Mouse (Mus musculus) hindbrain, embryonic 14.5 days (tissue): ENCODE data around the gene 1500009L16Rik. TPM values are rescaled to one million over a fixed set of nuclear protein-coding genes. Genes with fewer than 3 reads are reported as not detected.

Source experiments
- ATAC-seq: fragments of 200-750 bp; cut with Nextera tagmentation; 2 replicates; pipeline ENCODE4 v1.8.0; 2017; ENCODE audit warnings: moderate number of reproducible peaks, mild to moderate bottlenecking, moderate TSS enrichment, moderate library complexity; ENCODE audit not compliant: low FRiP score
- DNase-seq: peaks from one replicate; pipeline ENCODE4 v3.0.0-alpha.2; 2015; ENCODE audit warnings: low spot score
- H3K27ac ChIP-seq: fragments of 300-500 bp; sonication (generic); 2 replicates; pipeline ENCODE4 v1.5.1; 2014; ENCODE audit warnings: mild to moderate bottlenecking, moderate library complexity
- H3K27me3 ChIP-seq: fragments of 300-500 bp; sonication (generic); 2 replicates; pipeline ENCODE4 v1.6.1; 2014; ENCODE audit warnings: mild to moderate bottlenecking, low read length, mixed read lengths; ENCODE audit not compliant: control insufficient read depth, insufficient read depth
- H3K36me3 ChIP-seq: fragments of 300-500 bp; sonication (generic); replicated peaks from 2 replicates; pipeline ENCODE4 v1.6.1; 2014; ENCODE audit not compliant: control insufficient read depth, insufficient read depth
- H3K4me1 ChIP-seq: fragments of 300-500 bp; sonication (generic); replicated peaks from 2 replicates; pipeline ENCODE4 v1.6.1; 2014; ENCODE audit warnings: antibody characterized with exemption, low read length, mixed read lengths; ENCODE audit not compliant: control insufficient read depth, insufficient read depth
- H3K4me2 ChIP-seq: fragments of 300-500 bp; sonication (generic); replicated peaks from 2 replicates; pipeline ENCODE4 v1.6.1; 2014; ENCODE audit warnings: mild to moderate bottlenecking, moderate library complexity
- H3K4me3 ChIP-seq: fragments of 300-500 bp; sonication (generic); replicated peaks from 2 replicates; pipeline ENCODE4 v1.5.1; 2014; ENCODE audit warnings: mild to moderate bottlenecking, low read length
- H3K9ac ChIP-seq: fragments of 300-500 bp; sonication (generic); 2 replicates; pipeline ENCODE4 v1.6.1; 2014
- H3K9me3 ChIP-seq: fragments of 300-500 bp; sonication (generic); 2 replicates; pipeline ENCODE4 v1.6.1; 2016; ENCODE audit warnings: low read length; ENCODE audit not compliant: control insufficient read depth
- WGBS: fragments of 180-500 bp; shearing (Covaris S2); extraction: QIAGEN DNeasy Blood & Tissue Kit; methylation state at CpG from one replicate; pipeline ENCODE4 v1.1.7; 2014; 5-methylcytosine and 5-hydroxymethylcytosine counted together
- polyA plus RNA-seq: library from polyadenylated mRNA; unstranded; fragments of >200 nt; fragmentation: Nextera tagmentation; extraction: Ambion mirVana; gene quantifications from 2 replicates; pipeline ENCODE4 v1.2.1, GENCODE M21; 2014

1500009L16Rik gene
- polyA plus RNA-seq, 1 experiment from 2014 or later = 87.9 TPM

- Histone ChIP-seq H3K36me3 (no peaks in the 10 kb centered on the region), H3K9me3 (no peaks in the 10 kb centered on the region), H3K27ac (no peak overlapping the region), H3K27me3 (no peaks in the 10 kb centered on the region), H3K4me3 (peak overlapping the region; percentile 77), H3K9ac (peak overlapping the region; percentile 84), H3K4me2 (peak overlapping the region; percentile 88), H3K4me1 (no peaks in the 10 kb centered on the region)
- DNase-seq (peak; percentile 33), ATAC-seq (peak; percentile 75)
- 0% methylated on average over 23 of the region's 23 CpGs for WGBS
Observed at GRCm38 (mm10) chr10:83723055-83723454, 390 bp downstream of the 1500009L16Rik start.

GRCm38 (mm10) chr10:83724351-83725059 is 1.8 kb downstream of the 1500009L16Rik start:
- no peak for ATAC-seq
- Histone ChIP-seq H3K27ac (no peak overlapping the region), H3K9me3 (no peaks in the 10 kb centered on the region), H3K4me3 (no peak overlapping the region), H3K9ac (no peak overlapping the region), H3K36me3 (no peaks in the 10 kb centered on the region), H3K4me2 (no peak overlapping the region), H3K27me3 (no peaks in the 10 kb centered on the region), H3K4me1 (no peaks in the 10 kb centered on the region)
- WGBS = 86% methylated on average over 15 of the region's 15 CpGs
- no peak for DNase-seq

GRCm38 (mm10) chr10:83726164-83726563 is 3.5 kb downstream of the 1500009L16Rik start:
- ATAC-seq (no peak), DNase-seq (no peak)
- Histone ChIP-seq H3K4me3 (no peak overlapping the region), H3K4me2 (no peak overlapping the region), H3K36me3 (no peaks in the 10 kb centered on the region), H3K4me1 (no peaks in the 10 kb centered on the region), H3K9ac (no peak overlapping the region), H3K9me3 (no peaks in the 10 kb centered on the region), H3K27ac (no peak overlapping the region), H3K27me3 (no peaks in the 10 kb centered on the region)
- 72% methylated on average over 11 of the region's 11 CpGs for WGBS

GRCm38 (mm10) chr10:83727846-83728245 is 5.2 kb downstream of the 1500009L16Rik start:
- 84% methylated on average over 5 of the region's 5 CpGs for WGBS
- H3K4me1 ChIP-seq = no peaks in the 10 kb centered on the region
- no peak for DNase-seq
- no peak for ATAC-seq
- H3K27me3 ChIP-seq = no peaks in the 10 kb centered on the region
- H3K9me3 ChIP-seq = no peaks in the 10 kb centered on the region
- H3K4me2 ChIP-seq = no peak overlapping the region
- H3K9ac ChIP-seq = no peak overlapping the region
- no peak overlapping the region for H3K27ac ChIP-seq
- H3K4me3 ChIP-seq = no peak overlapping the region
- H3K36me3 ChIP-seq = no peaks in the 10 kb centered on the region

GRCm38 (mm10) chr10:83728529-83728928 is 5.9 kb downstream of the 1500009L16Rik start:
- ATAC-seq (no peak), DNase-seq (no peak)
- H3K36me3 ChIP-seq = no peaks in the 10 kb centered on the region
- no peaks in the 10 kb centered on the region for H3K27me3 ChIP-seq
- no peak overlapping the region for H3K27ac ChIP-seq
- no peaks in the 10 kb centered on the region for H3K9me3 ChIP-seq
- H3K9ac ChIP-seq = no peak overlapping the region
- H3K4me1 ChIP-seq = no peaks in the 10 kb centered on the region
- no peak overlapping the region for H3K4me2 ChIP-seq
- H3K4me3 ChIP-seq = no peak overlapping the region
- 79% methylated on average over 6 of the region's 6 CpGs for WGBS

GRCm38 (mm10) chr10:83729076-83729475 is 6.4 kb downstream of the 1500009L16Rik start:
- no peaks in the 10 kb centered on the region for H3K36me3 ChIP-seq
- WGBS = 77% methylated on average over 3 of the region's 3 CpGs

GRCm38 (mm10) chr10:83729492-83729891 is 6.8 kb downstream of the 1500009L16Rik start:
- H3K27ac ChIP-seq = no peak overlapping the region

More at GRCm38 (mm10) chr10:83729076-83729475, 6.4 kb downstream of the 1500009L16Rik start:
- H3K9ac ChIP-seq = no peak overlapping the region
- no peak for DNase-seq
- no peak overlapping the region for H3K27ac ChIP-seq
- H3K4me1 ChIP-seq = no peaks in the 10 kb centered on the region
- H3K27me3 ChIP-seq = no peaks in the 10 kb centered on the region
- H3K9me3 ChIP-seq = no peaks in the 10 kb centered on the region
- no peak overlapping the region for H3K4me3 ChIP-seq
- no peak overlapping the region for H3K4me2 ChIP-seq
- no peak for ATAC-seq

GRCm38 (mm10) chr10:83733725-83734124 is 11.1 kb downstream of the 1500009L16Rik start:
- DNase-seq (no peak), ATAC-seq (no peak)
- Histone ChIP-seq H3K4me2 (no peak overlapping the region), H3K27me3 (no peaks in the 10 kb centered on the region), H3K27ac (no peak overlapping the region), H3K4me1 (no peaks in the 10 kb centered on the region), H3K4me3 (no peak overlapping the region), H3K9me3 (no peaks in the 10 kb centered on the region), H3K36me3 (no peaks in the 10 kb centered on the region), H3K9ac (no peak overlapping the region)
- 90% methylated on average over 4 of the region's 4 CpGs for WGBS

More at GRCm38 (mm10) chr10:83729492-83729891, 6.8 kb downstream of the 1500009L16Rik start:
- no peak overlapping the region for H3K9ac ChIP-seq
- H3K4me2 ChIP-seq = no peak overlapping the region
- no peaks in the 10 kb centered on the region for H3K4me1 ChIP-seq
- no peaks in the 10 kb centered on the region for H3K36me3 ChIP-seq
- peak; percentile 86 for DNase-seq
- WGBS = 24% methylated on average over 7 of the region's 7 CpGs
- ATAC-seq = 0 out of 2 replicates have a peak, but pooled peaks have one; percentile 51
- no peak overlapping the region for H3K4me3 ChIP-seq
- no peaks in the 10 kb centered on the region for H3K27me3 ChIP-seq
- no peaks in the 10 kb centered on the region for H3K9me3 ChIP-seq

GRCm38 (mm10) chr10:83738996-83739655 is 16.5 kb downstream of the 1500009L16Rik start:
- DNase-seq (no peak), ATAC-seq (no peak)
- Histone ChIP-seq H3K36me3 (no peaks in the 10 kb centered on the region), H3K4me3 (no peak overlapping the region), H3K27ac (no peak overlapping the region), H3K4me2 (no peak overlapping the region), H3K9me3 (peaks cover 7% of the 10 kb centered on the region; the same call in 1 of the 2 replicates), H3K27me3 (no peaks in the 10 kb centered on the region), H3K4me1 (no peaks in the 10 kb centered on the region), H3K9ac (no peak overlapping the region)
- 84% methylated on average over 15 of the region's 15 CpGs for WGBS
